Mouse (Mus musculus): ENCODE measurements around the gene Arhgap9. TPM values are rescaled to one million over a fixed set of nuclear protein-coding genes. Genes with fewer than 3 reads are reported as not detected.

Arhgap9 gene
- polyA plus RNA-seq, 1 experiment from 2014 or later = 3.1 TPM

- peak overlapping the region; percentile 52 for H3K4me3 ChIP-seq (ENCODE audit: low read length)
- H3K4me2 ChIP-seq (replicated peaks; ENCODE audit: low read depth, low read length) = peak overlapping the region; percentile 66
- peak overlapping the region; percentile 58; the same call in 1 of the 2 replicates for H3K9ac ChIP-seq (ENCODE audit: low read depth, low read length)
- ATAC-seq (ENCODE audit: low FRiP score, low TSS enrichment) = no peak
- no peaks in the 10 kb centered on the region; the same call in 1 of the 2 replicates for H3K36me3 ChIP-seq (ENCODE audit: control insufficient read depth, insufficient read depth, low read length)
- 20% methylated on average over 14 of the region's 14 CpGs for WGBS
- peaks cover 11% of the 10 kb centered on the region for H3K4me1 ChIP-seq (ENCODE audit: control insufficient read depth, insufficient read depth, low read length)
- H3K27ac ChIP-seq (ENCODE audit: low read depth, low read length) = no peak overlapping the region
- peaks cover 40% of the 10 kb centered on the region for H3K27me3 ChIP-seq (ENCODE audit: control insufficient read depth, insufficient read depth, low read length)
- H3K9me3 ChIP-seq (ENCODE audit: control insufficient read depth, low read length) = no peaks in the 10 kb centered on the region
Observed at GRCm38 (mm10) chr10:127325454-127326016, 3.8 kb downstream of the Arhgap9 start.

GRCm38 (mm10) chr10:127326017-127326801 lies 4.4 kb downstream of the Arhgap9 start:
- Histone ChIP-seq H3K36me3 (ENCODE audit: control insufficient read depth, insufficient read depth, low read length) (no peaks in the 10 kb centered on the region; the same call in 1 of the 2 replicates), H3K4me2 (replicated peaks; ENCODE audit: low read depth, low read length) (peak overlapping the region; percentile 66), H3K9ac (ENCODE audit: low read depth, low read length) (peak overlapping the region; percentile 58), H3K4me1 (ENCODE audit: control insufficient read depth, insufficient read depth, low read length) (peaks cover 11% of the 10 kb centered on the region), H3K27me3 (ENCODE audit: control insufficient read depth, insufficient read depth, low read length) (peaks cover 40% of the 10 kb centered on the region), H3K27ac (ENCODE audit: low read depth, low read length) (no peak overlapping the region), H3K4me3 (ENCODE audit: low read length) (peak overlapping the region; percentile 52), H3K9me3 (ENCODE audit: control insufficient read depth, low read length) (no peaks in the 10 kb centered on the region)
- WGBS = under 1% methylated on average over 53 of the region's 54 CpGs
- ATAC-seq (ENCODE audit: low FRiP score, low TSS enrichment) = peak; percentile 21

GRCm38 (mm10) chr10:127326828-127327227 lies 5.1 kb downstream of the Arhgap9 start:
- no peaks in the 10 kb centered on the region for H3K9me3 ChIP-seq (ENCODE audit: control insufficient read depth, low read length)
- peak overlapping the region; percentile 46; the same call in 1 of the 2 replicates for H3K9ac ChIP-seq (ENCODE audit: low read depth, low read length)
- peak overlapping the region; percentile 66 for H3K4me2 ChIP-seq (replicated peaks; ENCODE audit: low read depth, low read length)
- H3K27me3 ChIP-seq (ENCODE audit: control insufficient read depth, insufficient read depth, low read length) = peaks cover 40% of the 10 kb centered on the region
- H3K4me1 ChIP-seq (ENCODE audit: control insufficient read depth, insufficient read depth, low read length) = peaks cover 11% of the 10 kb centered on the region
- WGBS = 9% methylated on average over 29 of the region's 29 CpGs
- no peaks in the 10 kb centered on the region; the same call in 1 of the 2 replicates for H3K36me3 ChIP-seq (ENCODE audit: control insufficient read depth, insufficient read depth, low read length)
- peak overlapping the region; percentile 52 for H3K4me3 ChIP-seq (ENCODE audit: low read length)
- H3K27ac ChIP-seq (ENCODE audit: low read depth, low read length) = no peak overlapping the region
- peak; percentile 2; the same call in 1 of the 2 replicates for ATAC-seq (ENCODE audit: low FRiP score, low TSS enrichment)

- H3K27ac ChIP-seq (ENCODE audit: low read depth, low read length) = no peak overlapping the region
- no peak overlapping the region for H3K9ac ChIP-seq (ENCODE audit: low read depth, low read length)
- no peak overlapping the region for H3K4me3 ChIP-seq (ENCODE audit: low read length)
- H3K36me3 ChIP-seq (ENCODE audit: control insufficient read depth, insufficient read depth, low read length) = peaks cover 3% of the 10 kb centered on the region; the same call in 1 of the 2 replicates
- peaks cover 40% of the 10 kb centered on the region for H3K27me3 ChIP-seq (ENCODE audit: control insufficient read depth, insufficient read depth, low read length)
- ATAC-seq (ENCODE audit: low FRiP score, low TSS enrichment) = no peak
- H3K4me1 ChIP-seq (ENCODE audit: control insufficient read depth, insufficient read depth, low read length) = peaks cover 11% of the 10 kb centered on the region
- H3K4me2 ChIP-seq (replicated peaks; ENCODE audit: low read depth, low read length) = no peak overlapping the region
- 50% methylated on average over 18 of the region's 18 CpGs for WGBS
- no peaks in the 10 kb centered on the region for H3K9me3 ChIP-seq (ENCODE audit: control insufficient read depth, low read length)
Observed at GRCm38 (mm10) chr10:127327461-127328145, 5.8 kb downstream of the Arhgap9 start.

- Histone ChIP-seq H3K27me3 (ENCODE audit: control insufficient read depth, insufficient read depth, low read length) (peaks cover 34% of the 10 kb centered on the region), H3K4me2 (replicated peaks; ENCODE audit: low read depth, low read length) (no peak overlapping the region), H3K4me3 (ENCODE audit: low read length) (no peak overlapping the region), H3K9ac (ENCODE audit: low read depth, low read length) (no peak overlapping the region), H3K9me3 (ENCODE audit: control insufficient read depth, low read length) (no peaks in the 10 kb centered on the region), H3K4me1 (ENCODE audit: control insufficient read depth, insufficient read depth, low read length) (peaks cover 11% of the 10 kb centered on the region), H3K36me3 (ENCODE audit: control insufficient read depth, insufficient read depth, low read length) (peaks cover 6% of the 10 kb centered on the region; the same call in 1 of the 2 replicates), H3K27ac (ENCODE audit: low read depth, low read length) (no peak overlapping the region)
- 70% methylated on average over 7 of the region's 7 CpGs for WGBS
- no peak for ATAC-seq (ENCODE audit: low FRiP score, low TSS enrichment)
Observed at GRCm38 (mm10) chr10:127330212-127330611, 8.4 kb downstream of the Arhgap9 start.

GRCm38 (mm10) chr10:127332211-127332874 lies 10.6 kb downstream of the Arhgap9 start:
- peak overlapping the region; percentile 30 for H3K4me2 ChIP-seq (replicated peaks; ENCODE audit: low read depth, low read length)
- H3K27me3 ChIP-seq (ENCODE audit: control insufficient read depth, insufficient read depth, low read length) = peaks cover 19% of the 10 kb centered on the region
- 0 out of 2 replicates have a peak overlapping the region, but pooled peaks have one; percentile 6 for H3K4me3 ChIP-seq (ENCODE audit: low read length)
- H3K4me1 ChIP-seq (ENCODE audit: control insufficient read depth, insufficient read depth, low read length) = no peaks in the 10 kb centered on the region
- no peak for ATAC-seq (ENCODE audit: low FRiP score, low TSS enrichment)
- peaks cover 22% of the 10 kb centered on the region for H3K36me3 ChIP-seq (ENCODE audit: control insufficient read depth, insufficient read depth, low read length)
- H3K9ac ChIP-seq (ENCODE audit: low read depth, low read length) = no peak overlapping the region
- no peak overlapping the region for H3K27ac ChIP-seq (ENCODE audit: low read depth, low read length)
- WGBS = 34% methylated on average over 30 of the region's 31 CpGs
- no peaks in the 10 kb centered on the region for H3K9me3 ChIP-seq (ENCODE audit: control insufficient read depth, low read length)

- peaks cover 22% of the 10 kb centered on the region for H3K36me3 ChIP-seq (ENCODE audit: control insufficient read depth, insufficient read depth, low read length)
- H3K4me1 ChIP-seq (ENCODE audit: control insufficient read depth, insufficient read depth, low read length) = no peaks in the 10 kb centered on the region
- no peak for ATAC-seq (ENCODE audit: low FRiP score, low TSS enrichment)
- H3K4me3 ChIP-seq (ENCODE audit: low read length) = no peak overlapping the region
- no peak overlapping the region for H3K4me2 ChIP-seq (replicated peaks; ENCODE audit: low read depth, low read length)
- WGBS = 71% methylated on average over 5 of the region's 5 CpGs
- no peaks in the 10 kb centered on the region for H3K9me3 ChIP-seq (ENCODE audit: control insufficient read depth, low read length)
- peaks cover 10% of the 10 kb centered on the region for H3K27me3 ChIP-seq (ENCODE audit: control insufficient read depth, insufficient read depth, low read length)
- H3K9ac ChIP-seq (ENCODE audit: low read depth, low read length) = no peak overlapping the region
- H3K27ac ChIP-seq (ENCODE audit: low read depth, low read length) = no peak overlapping the region
Observed at GRCm38 (mm10) chr10:127333152-127333551, 11.4 kb downstream of the Arhgap9 start.

- Histone ChIP-seq H3K4me1 (ENCODE audit: control insufficient read depth, insufficient read depth, low read length) (no peaks in the 10 kb centered on the region; the same call in 1 of the 2 replicates), H3K27me3 (ENCODE audit: control insufficient read depth, insufficient read depth, low read length) (no peaks in the 10 kb centered on the region), H3K36me3 (ENCODE audit: control insufficient read depth, insufficient read depth, low read length) (peaks cover 22% of the 10 kb centered on the region), H3K4me2 (replicated peaks; ENCODE audit: low read depth, low read length) (no peak overlapping the region), H3K9ac (ENCODE audit: low read depth, low read length) (no peak overlapping the region), H3K27ac (ENCODE audit: low read depth, low read length) (no peak overlapping the region), H3K4me3 (ENCODE audit: low read length) (no peak overlapping the region), H3K9me3 (ENCODE audit: control insufficient read depth, low read length) (no peaks in the 10 kb centered on the region)
- ATAC-seq (ENCODE audit: low FRiP score, low TSS enrichment) = no peak
- 86% methylated on average over 1 of the region's 1 CpGs for WGBS
Observed at GRCm38 (mm10) chr10:127335271-127335670, 13.5 kb downstream of the Arhgap9 start.

Measured in kidney, embryonic 14.5 days (tissue).